Mouse (Mus musculus): ENCODE data around the gene Vamp2.

Gene Vamp2

GRCm38 (mm10) chr11:69117737-69118695, 29.7 kb downstream of the Vamp2 start:
- DNase-seq, result peak; percentile 71 to 72

GRCm38 (mm10) chr11:69118765-69119164, 30.5 kb downstream of the Vamp2 start:
- DNase-seq, result peak; percentile 93 to 94

- no peak for DNase-seq
Observed at GRCm38 (mm10) chr11:69119446-69120155, 31.3 kb downstream of the Vamp2 start.

GRCm38 (mm10) chr11:69120221-69121000, 32.1 kb downstream of the Vamp2 start, which contains the start of gene Hes7:
Gene Hes7 (plus strand): TSS chr11:69120404.
- DNase-seq, result peak; percentile 47 to 51

GRCm38 (mm10) chr11:69121001-69121740, 32.9 kb downstream of the Vamp2 start:
- DNase-seq, result peak; percentile 35 to 37

GRCm38 (mm10) chr11:69121741-69122335, 33.5 kb downstream of the Vamp2 start:
- DNase-seq, result no peak

- peak; percentile 81 for DNase-seq
Observed at GRCm38 (mm10) chr11:69122336-69122951, 34.2 kb downstream of the Vamp2 start, which contains the start of gene 9130213A22Rik. Gene 9130213A22Rik (minus strand): TSS chr11:69122589.

GRCm38 (mm10) chr11:69123056-69123692, 34.9 kb downstream of the Vamp2 start:
- peak; percentile 92 to 93 for DNase-seq

GRCm38 (mm10) chr11:69123693-69124497, 35.6 kb downstream of the Vamp2 start:
- peak; percentile 87 for DNase-seq

GRCm38 (mm10) chr11:69124498-69124847, 36.2 kb downstream of the Vamp2 start:
- peak; percentile 80 to 83 for DNase-seq

- peak; percentile 89 to 90 for DNase-seq
Observed at GRCm38 (mm10) chr11:69125041-69125851, 37.0 kb downstream of the Vamp2 start.

- no peak for DNase-seq
Observed at GRCm38 (mm10) chr11:69125852-69125918, 37.4 kb downstream of the Vamp2 start, which contains the start of gene Aloxe3. Gene Aloxe3 (plus strand): TSS chr11:69125896.

- DNase-seq, result peak in 1 of 2 experiments; percentile 24
Observed at GRCm38 (mm10) chr11:69125919-69126705, 37.8 kb downstream of the Vamp2 start.

- peak; percentile 21 to 26 for DNase-seq
Observed at GRCm38 (mm10) chr11:69126706-69127095, 38.4 kb downstream of the Vamp2 start.

- no peak for DNase-seq
Observed at GRCm38 (mm10) chr11:69128426-69129122, 40.3 kb downstream of the Vamp2 start.

- no peak for DNase-seq
Observed at GRCm38 (mm10) chr11:69133566-69133922, 45.3 kb downstream of the Vamp2 start.

GRCm38 (mm10) chr11:69133923-69134621, 45.8 kb downstream of the Vamp2 start:
- peak; percentile 65 to 67 for DNase-seq

GRCm38 (mm10) chr11:69134622-69134968, 46.3 kb downstream of the Vamp2 start:
- DNase-seq, result no peak
